Mouse (Mus musculus): ENCODE results near the gene Slc25a16. TPM values are rescaled to one million over a fixed set of nuclear protein-coding genes. Genes with fewer than 3 reads are reported as not detected.

The Slc25a16 gene
- polyA plus RNA-seq, 1 experiment from 2014 or later, result 14.5 TPM

DNA sequence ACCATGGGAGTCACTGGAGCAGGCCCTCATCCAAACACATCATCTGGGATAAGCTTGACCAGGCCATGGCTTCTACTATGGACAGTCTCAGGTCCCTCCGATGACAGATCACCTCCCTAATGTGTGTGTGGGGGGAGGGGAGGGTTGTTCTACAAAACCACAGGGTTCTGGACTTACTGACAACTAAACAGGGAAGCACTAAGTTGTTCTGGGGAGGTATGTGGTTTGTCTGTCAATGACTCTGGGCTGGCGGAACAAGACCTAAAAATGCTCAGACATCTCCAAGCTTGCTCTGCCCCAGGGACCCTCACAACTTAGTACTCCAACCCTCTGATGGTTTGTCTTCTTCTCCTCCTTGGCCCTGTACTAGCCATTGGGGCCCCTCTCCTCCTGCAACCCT is 9.3 kb upstream of the Slc25a16 start:
- Histone ChIP-seq H3K4me1 (replicated peaks) (no peaks in the 10 kb centered on the region), H3K36me3 (no peaks in the 10 kb centered on the region), H3K27ac (no peak overlapping the region), H3K9me3 (no peaks in the 10 kb centered on the region), H3K9ac (no peak overlapping the region), H3K4me2 (no peak overlapping the region), H3K27me3 (no peaks in the 10 kb centered on the region), H3K4me3 (no peak overlapping the region)
- WGBS, result 88% methylated on average over 2 of the region's 2 CpGs
- ATAC-seq (ENCODE audit: low FRiP score), result no peak

DNA sequence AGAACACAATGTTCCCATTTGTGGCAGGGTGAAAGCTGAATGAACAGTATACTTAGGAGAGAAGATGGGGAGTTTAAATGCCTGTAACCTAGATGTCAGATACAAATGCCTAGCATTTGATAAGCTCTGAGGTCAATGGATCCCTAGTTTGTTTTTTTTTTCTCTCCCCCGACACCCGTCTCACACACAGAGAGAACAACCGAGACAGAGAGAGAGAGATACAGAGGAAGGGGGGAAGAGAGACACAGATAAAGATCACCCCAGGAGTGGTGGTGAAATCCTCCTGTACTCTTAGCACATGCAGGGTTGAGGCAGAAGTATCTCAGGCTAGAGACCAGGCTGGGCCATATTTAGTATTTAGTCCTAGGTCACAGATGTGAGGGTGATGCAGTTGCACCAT is 1.4 kb upstream of the Slc25a16 start:
- no peak overlapping the region for H3K9ac ChIP-seq
- no peaks in the 10 kb centered on the region for H3K27me3 ChIP-seq
- H3K9me3 ChIP-seq, result no peaks in the 10 kb centered on the region
- H3K4me2 ChIP-seq, result no peak overlapping the region
- WGBS, result 87% methylated on average over 3 of the region's 3 CpGs
- H3K36me3 ChIP-seq, result no peaks in the 10 kb centered on the region
- no peak overlapping the region for H3K4me3 ChIP-seq
- H3K27ac ChIP-seq, result no peak overlapping the region
- ATAC-seq (ENCODE audit: low FRiP score), result no peak
- peaks cover 15% of the 10 kb centered on the region for H3K4me1 ChIP-seq (replicated peaks)

DNA sequence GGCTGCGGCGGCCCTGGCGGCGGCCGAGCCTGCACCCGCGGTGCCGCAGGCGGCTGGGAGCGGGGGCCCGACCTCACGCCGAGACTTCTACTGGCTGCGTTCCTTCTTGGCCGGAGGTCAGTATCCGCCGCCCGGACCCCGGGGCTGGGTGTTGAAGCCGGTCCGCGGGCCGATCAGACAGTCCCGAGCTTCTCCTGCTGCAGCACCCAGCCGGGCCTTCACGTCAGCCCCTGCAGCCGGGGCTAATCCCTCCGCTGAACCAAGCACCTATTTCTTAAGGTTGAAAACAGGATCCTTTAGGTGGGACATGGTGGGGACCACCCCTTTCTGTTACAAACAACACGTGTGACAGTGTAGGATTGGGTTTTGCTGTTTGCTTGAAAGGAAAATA is 328 bp downstream of the Slc25a16 start:
- Histone ChIP-seq H3K27ac (peak overlapping the region; percentile 93), H3K4me1 (replicated peaks) (peaks cover 18% of the 10 kb centered on the region), H3K4me2 (peak overlapping the region; percentile 84), H3K9ac (peak overlapping the region; percentile 98), H3K9me3 (no peaks in the 10 kb centered on the region), H3K36me3 (no peaks in the 10 kb centered on the region), H3K4me3 (peak overlapping the region; percentile 97), H3K27me3 (no peaks in the 10 kb centered on the region)
- ATAC-seq (ENCODE audit: low FRiP score), result peak; percentile 79
- 0% methylated on average over 26 of the region's 29 CpGs for WGBS

DNA sequence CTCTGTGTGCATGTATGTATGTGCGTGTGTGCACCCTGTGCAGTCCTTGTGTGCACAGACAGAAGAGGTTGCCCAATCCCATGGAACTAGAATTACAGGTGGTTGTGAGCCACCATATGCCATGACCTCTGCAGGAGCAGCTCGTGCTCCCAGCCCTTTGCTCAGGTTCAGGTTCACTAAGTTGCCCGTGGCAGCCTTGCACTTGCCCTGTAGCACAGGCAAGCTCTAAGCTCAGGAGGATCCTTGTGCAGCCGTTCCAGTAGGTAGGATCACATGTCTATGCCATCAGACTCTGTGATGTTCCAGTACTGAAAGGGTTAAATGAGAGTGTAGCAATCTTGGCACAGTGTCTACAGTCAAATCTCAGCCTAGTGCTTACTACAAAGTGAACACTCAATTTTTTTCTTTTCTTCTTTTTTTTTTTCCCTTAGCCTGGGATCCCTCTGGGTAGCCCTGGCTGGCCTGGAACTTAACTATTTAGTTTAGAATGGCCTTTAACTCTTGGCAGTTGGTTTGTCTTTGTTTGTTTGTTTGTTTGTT is 3.7 kb downstream of the Slc25a16 start:
- ATAC-seq (ENCODE audit: low FRiP score), result no peak
- Histone ChIP-seq H3K27ac (no peak overlapping the region), H3K9me3 (no peaks in the 10 kb centered on the region), H3K4me3 (no peak overlapping the region), H3K4me1 (replicated peaks) (peaks cover 18% of the 10 kb centered on the region), H3K4me2 (no peak overlapping the region), H3K27me3 (no peaks in the 10 kb centered on the region), H3K9ac (no peak overlapping the region), H3K36me3 (peaks cover 13% of the 10 kb centered on the region)
- WGBS, result 90% methylated on average over 4 of the region's 4 CpGs

DNA sequence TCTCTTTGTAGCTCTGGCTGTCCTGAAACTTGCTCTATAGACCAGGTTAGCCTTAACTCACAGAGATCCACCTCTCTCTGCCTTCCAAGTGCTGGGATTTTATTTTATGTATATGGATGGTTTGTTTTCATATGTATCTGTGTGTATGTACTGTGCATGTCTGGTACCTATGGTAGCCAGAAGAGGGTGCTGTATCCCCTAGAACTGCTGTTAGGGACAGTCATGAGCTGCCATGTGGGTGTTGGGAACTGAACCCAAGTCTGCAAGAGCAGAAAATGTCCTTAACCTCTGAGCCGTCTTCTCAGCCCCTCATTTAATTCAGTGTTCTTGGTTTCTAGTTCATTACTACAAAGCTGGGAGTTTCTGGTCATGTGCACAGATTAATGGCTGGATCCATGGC is 11.9 kb downstream of the Slc25a16 start:
- H3K27ac ChIP-seq, result no peak overlapping the region
- H3K9ac ChIP-seq, result no peak overlapping the region
- no peak overlapping the region for H3K4me3 ChIP-seq
- no peak for ATAC-seq (ENCODE audit: low FRiP score)
- no peaks in the 10 kb centered on the region for H3K27me3 ChIP-seq
- H3K4me1 ChIP-seq (replicated peaks), result no peaks in the 10 kb centered on the region
- 100% methylated on average over 1 of the region's 1 CpGs for WGBS
- peaks cover 73% of the 10 kb centered on the region for H3K36me3 ChIP-seq
- H3K9me3 ChIP-seq, result no peaks in the 10 kb centered on the region
- no peak overlapping the region for H3K4me2 ChIP-seq

DNA sequence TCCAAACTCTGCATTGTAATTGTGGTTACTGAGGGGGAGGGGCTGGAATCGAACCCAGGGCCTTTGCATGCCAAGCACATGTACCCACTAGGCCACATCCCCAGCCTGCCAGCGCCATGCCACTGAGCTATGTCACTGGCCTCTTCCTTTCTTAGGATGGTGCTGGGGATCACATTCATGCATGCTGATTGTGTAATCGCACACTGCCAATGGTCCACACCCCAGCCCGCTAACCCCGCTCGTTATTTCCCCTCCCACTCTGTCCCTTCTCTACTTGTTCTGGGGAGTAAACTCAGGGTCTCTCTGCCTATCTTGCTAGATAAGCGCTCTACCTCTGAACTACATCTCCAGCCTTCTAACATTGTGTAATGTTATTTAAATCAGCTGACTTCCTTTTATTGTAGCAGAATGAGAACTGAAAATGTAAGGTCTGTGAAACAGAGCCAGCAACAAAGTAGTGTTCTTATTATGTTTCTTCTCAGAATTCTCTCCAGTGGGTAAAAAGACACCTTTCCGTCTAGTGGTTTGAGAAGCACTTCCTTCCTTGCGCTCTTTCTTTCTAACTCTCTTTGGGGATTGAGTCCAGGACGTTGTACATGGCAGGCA is 24.6 kb downstream of the Slc25a16 start:
- H3K4me2 ChIP-seq, result no peak overlapping the region
- H3K36me3 ChIP-seq, result peaks cover 46% of the 10 kb centered on the region
- H3K4me3 ChIP-seq, result no peak overlapping the region
- no peaks in the 10 kb centered on the region for H3K27me3 ChIP-seq
- ATAC-seq (ENCODE audit: low FRiP score), result no peak
- no peaks in the 10 kb centered on the region for H3K9me3 ChIP-seq
- 0 out of 2 replicates have a peak, but pooled peaks cover 4% of the 10 kb centered on the region for H3K4me1 ChIP-seq (replicated peaks)
- no peak overlapping the region for H3K9ac ChIP-seq
- H3K27ac ChIP-seq, result no peak overlapping the region
- 88% methylated on average over 10 of the region's 10 CpGs for WGBS

DNA sequence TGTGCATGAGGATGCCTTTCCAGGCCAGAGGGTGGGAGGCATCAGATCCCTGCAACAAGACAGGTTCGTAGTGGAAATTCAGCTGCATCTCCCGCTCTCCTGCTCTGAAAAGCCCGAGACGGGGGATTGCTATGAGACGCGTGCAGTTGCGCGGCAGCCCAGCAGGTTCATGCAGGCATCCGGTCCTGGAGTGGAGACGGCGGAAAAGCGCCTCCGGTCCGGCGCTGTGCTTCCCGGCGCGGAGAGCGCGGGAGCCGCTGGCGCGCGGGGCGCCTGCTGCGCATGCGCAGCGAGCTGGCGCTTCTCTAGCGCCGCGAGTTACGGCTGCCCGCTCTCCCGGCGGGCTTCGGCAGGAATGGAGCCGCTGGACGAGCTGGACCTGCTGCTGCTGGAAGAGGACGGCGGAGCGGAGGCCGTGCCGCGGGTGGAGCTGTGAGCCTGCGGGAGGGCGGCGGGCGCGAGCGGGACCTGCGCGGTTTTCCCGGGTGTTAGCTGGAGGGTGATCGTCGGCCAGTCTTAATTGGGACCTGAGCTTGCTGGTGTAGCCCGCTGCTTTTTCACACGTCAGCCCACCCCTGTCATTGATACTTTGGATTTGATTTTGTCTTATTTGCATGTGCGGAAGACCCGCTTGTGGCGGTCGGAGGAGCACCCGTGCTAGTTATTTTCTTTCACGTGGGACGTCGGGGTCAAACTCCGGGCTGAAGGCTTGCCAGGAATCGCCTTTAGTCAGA is 26.5 kb downstream of the Slc25a16 start, which contains the start of gene Dna2:
Gene Dna2, plus strand, starts transcription at position 289 of the 734 bp plus-strand sequence.
- peak within 1 kb of the TSS; percentile 59 for H3K4me3 ChIP-seq
- H3K4me2 ChIP-seq, result peak within 1 kb of the TSS; percentile 72
- no peaks in the 10 kb centered on the region for H3K27me3 ChIP-seq
- H3K4me1 ChIP-seq (replicated peaks), result 0 out of 2 replicates have a peak, but pooled peaks cover 4% of the 10 kb centered on the region
- peaks cover 38% of the 10 kb centered on the region for H3K36me3 ChIP-seq
- peak; percentile 92 for ATAC-seq (ENCODE audit: low FRiP score)
- no peaks in the 10 kb centered on the region for H3K9me3 ChIP-seq
- under 1% methylated on average over 68 of the region's 68 CpGs for WGBS
- peak within 1 kb of the TSS; percentile 83 for H3K9ac ChIP-seq
- H3K27ac ChIP-seq, result peak within 1 kb of the TSS; percentile 90

DNA sequence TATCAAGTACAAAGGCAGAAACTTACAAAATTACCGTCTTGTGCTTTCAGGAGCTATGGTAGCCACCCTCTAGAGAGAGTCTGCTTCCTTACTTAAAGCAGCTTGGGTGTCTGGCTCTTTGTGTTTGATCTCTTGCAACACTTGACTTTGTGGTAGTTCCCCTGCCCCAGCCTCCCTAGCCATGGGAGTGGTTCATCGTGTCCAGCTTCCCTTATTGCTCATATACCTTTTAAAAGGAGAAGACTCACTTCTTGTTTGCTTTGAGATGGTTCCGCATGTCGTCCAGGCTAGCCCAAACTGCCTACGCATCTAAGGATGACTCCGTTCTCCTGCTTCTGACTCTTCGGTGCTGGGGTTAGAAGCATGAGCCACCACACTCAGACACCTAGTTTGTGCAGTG is 28.1 kb downstream of the Slc25a16 start:
- Histone ChIP-seq H3K4me2 (no peak overlapping the region), H3K36me3 (peaks cover 25% of the 10 kb centered on the region), H3K9ac (no peak overlapping the region), H3K9me3 (no peaks in the 10 kb centered on the region), H3K4me1 (replicated peaks) (0 out of 2 replicates have a peak, but pooled peaks cover 4% of the 10 kb centered on the region), H3K4me3 (no peak overlapping the region), H3K27me3 (no peaks in the 10 kb centered on the region), H3K27ac (no peak overlapping the region)
- no peak for ATAC-seq (ENCODE audit: low FRiP score)
- WGBS, result 96% methylated on average over 7 of the region's 7 CpGs

DNA sequence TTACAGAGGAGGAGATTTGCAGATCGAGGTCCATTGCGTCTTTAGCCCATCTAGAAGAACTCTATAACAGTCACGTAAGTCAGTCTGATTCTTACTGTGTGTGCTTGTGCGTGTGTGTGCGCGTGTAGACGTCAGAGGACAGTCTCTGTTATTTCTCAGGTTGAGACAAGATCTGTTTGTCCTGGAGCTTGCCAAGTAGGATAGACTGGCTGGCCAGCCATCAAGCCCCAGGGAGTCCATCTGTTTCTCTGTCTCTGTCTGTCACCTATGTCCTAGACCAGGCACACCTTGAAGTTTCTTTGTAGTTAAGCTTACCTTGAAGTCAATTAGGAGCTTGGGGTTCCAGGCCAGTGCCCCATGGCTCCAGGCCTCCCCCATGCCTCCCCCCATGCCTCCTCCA is 43.5 kb downstream of the Slc25a16 start:
- Histone ChIP-seq H3K27ac (no peak overlapping the region), H3K4me3 (no peak overlapping the region), H3K36me3 (peaks cover 86% of the 10 kb centered on the region), H3K27me3 (no peaks in the 10 kb centered on the region), H3K9ac (no peak overlapping the region), H3K9me3 (no peaks in the 10 kb centered on the region), H3K4me1 (replicated peaks) (no peaks in the 10 kb centered on the region), H3K4me2 (no peak overlapping the region)
- WGBS, result 95% methylated on average over 7 of the region's 7 CpGs
- ATAC-seq (ENCODE audit: low FRiP score), result no peak

DNA sequence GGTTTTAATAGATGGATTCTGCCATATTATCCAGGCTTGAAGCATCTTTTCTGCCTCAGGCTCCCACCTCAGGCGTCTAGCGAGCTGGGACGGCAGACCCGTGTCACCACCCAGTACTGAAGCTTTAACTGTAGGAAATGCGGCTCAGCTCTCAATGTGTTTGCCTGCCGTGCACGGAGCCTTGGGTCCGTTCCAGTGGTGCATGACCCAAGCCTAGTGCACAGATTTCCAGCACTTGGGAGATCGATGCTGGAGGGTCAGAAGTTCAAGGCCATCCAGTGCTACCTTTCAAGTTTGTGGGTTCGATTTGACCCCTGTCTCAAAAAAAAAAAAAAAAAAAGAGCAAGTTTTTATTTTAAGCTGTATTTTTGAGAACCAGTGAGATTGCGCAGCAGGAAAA is 45.4 kb downstream of the Slc25a16 start:
- WGBS, result 96% methylated on average over 11 of the region's 11 CpGs
- H3K9ac ChIP-seq, result no peak overlapping the region
- ATAC-seq (ENCODE audit: low FRiP score), result no peak
- peaks cover 83% of the 10 kb centered on the region for H3K36me3 ChIP-seq
- H3K27ac ChIP-seq, result no peak overlapping the region
- no peak overlapping the region for H3K4me2 ChIP-seq
- no peak overlapping the region for H3K4me3 ChIP-seq
- no peaks in the 10 kb centered on the region for H3K4me1 ChIP-seq (replicated peaks)
- H3K9me3 ChIP-seq, result no peaks in the 10 kb centered on the region
- no peaks in the 10 kb centered on the region for H3K27me3 ChIP-seq

DNA sequence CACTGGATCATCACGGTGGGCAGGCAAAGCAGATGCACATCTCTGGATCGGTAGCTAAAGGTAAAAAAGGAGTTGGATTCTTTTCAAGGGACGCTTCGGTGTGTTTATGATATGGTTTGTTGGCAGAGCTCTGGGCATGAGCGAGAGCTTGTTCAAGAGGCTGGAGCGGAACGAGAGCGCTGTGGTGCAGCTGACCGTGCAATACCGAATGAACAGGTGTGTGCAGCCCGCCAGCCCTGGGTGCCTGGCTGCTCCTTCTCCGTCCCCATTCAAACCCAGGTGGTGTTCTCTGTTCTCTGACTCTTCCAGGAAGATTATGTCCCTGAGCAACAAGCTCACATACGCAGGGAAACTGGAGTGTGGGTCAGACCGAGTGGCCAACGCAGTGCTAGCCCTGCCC is 45.9 kb downstream of the Slc25a16 start:
- ATAC-seq (ENCODE audit: low FRiP score), result no peak
- peaks cover 81% of the 10 kb centered on the region for H3K36me3 ChIP-seq
- no peaks in the 10 kb centered on the region for H3K27me3 ChIP-seq
- H3K4me3 ChIP-seq, result no peak overlapping the region
- no peak overlapping the region for H3K4me2 ChIP-seq
- no peaks in the 10 kb centered on the region for H3K9me3 ChIP-seq
- WGBS, result 97% methylated on average over 15 of the region's 15 CpGs
- H3K9ac ChIP-seq, result no peak overlapping the region
- H3K4me1 ChIP-seq (replicated peaks), result no peaks in the 10 kb centered on the region
- H3K27ac ChIP-seq, result no peak overlapping the region

DNA sequence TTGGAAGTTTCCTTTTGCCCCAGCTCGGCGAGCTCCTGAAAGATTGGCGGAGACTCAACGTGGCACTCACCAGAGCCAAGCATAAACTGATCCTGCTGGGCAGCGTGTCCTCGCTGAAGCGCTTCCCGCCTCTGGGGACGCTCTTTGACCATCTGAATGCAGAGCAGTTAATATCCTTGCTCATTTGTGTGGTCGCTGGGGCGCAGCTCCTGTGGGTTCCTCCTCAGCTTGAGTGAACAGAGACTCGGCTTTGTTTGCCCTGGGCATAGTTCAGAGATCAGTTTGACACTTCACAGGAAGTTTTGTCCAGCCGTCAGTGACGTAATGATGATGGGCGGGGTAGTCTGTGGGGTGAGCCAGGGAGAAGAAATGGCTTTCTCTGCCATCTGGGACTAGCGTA is 51.4 kb downstream of the Slc25a16 start:
- Histone ChIP-seq H3K4me1 (replicated peaks) (no peaks in the 10 kb centered on the region), H3K36me3 (peaks cover 38% of the 10 kb centered on the region), H3K4me2 (no peak overlapping the region), H3K27me3 (no peaks in the 10 kb centered on the region), H3K9me3 (no peaks in the 10 kb centered on the region), H3K27ac (no peak overlapping the region), H3K4me3 (no peak overlapping the region), H3K9ac (no peak overlapping the region)
- ATAC-seq (ENCODE audit: low FRiP score), result no peak
- 52% methylated on average over 16 of the region's 16 CpGs for WGBS

DNA sequence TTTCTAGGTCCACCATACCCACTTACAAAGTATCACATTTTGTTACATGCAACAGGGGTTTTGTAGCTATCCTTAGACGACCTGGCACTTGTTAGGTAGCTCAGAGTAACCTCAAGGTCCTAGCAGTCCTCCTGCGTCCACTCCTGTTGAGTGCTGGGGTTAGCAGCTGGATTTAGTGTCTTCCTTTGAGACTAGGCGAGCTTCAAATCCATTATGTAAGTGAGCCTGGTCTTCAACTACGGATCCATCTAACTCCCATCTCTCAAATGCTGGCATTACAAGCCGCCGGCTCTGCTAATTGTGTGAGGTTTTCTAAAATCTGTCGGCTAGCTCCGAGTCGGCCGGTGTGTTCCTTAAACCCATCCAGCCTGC is 59.2 kb downstream of the Slc25a16 start:
- Histone ChIP-seq H3K36me3 (peaks cover 24% of the 10 kb centered on the region), H3K9me3 (no peaks in the 10 kb centered on the region), H3K27ac (peak overlapping the region; percentile 92), H3K4me2 (peak overlapping the region; percentile 56), H3K27me3 (no peaks in the 10 kb centered on the region), H3K4me3 (peak overlapping the region; percentile 90), H3K4me1 (replicated peaks) (peaks cover 24% of the 10 kb centered on the region), H3K9ac (peak overlapping the region; percentile 96)
- ATAC-seq (ENCODE audit: low FRiP score), result peak; percentile 18; the same call in 1 of the 2 replicates
- 9% methylated on average over 10 of the region's 10 CpGs for WGBS
